Mouse (Mus musculus) erythroblast, embryonic 14.5 days (primary cell): Measurements from ENCODE around the gene Nupr1l. TPM values are rescaled to one million over a fixed set of nuclear protein-coding genes. Genes with fewer than 3 reads are reported as not detected.
"Not testable (repeated sequence)": the region's sequence is repeated elsewhere in the genome, so short reads cannot be mapped to it uniquely, and the experiment has no call there.

Source experiments
- H3K27me3 ChIP-seq: 2 replicates; pipeline ENCODE4 v1.6.1; 2012; ENCODE audit warnings: inconsistent platforms; ENCODE audit not compliant: control insufficient read depth
- H3K36me3 ChIP-seq: 2 replicates; pipeline ENCODE4 v1.6.1; 2012; ENCODE audit warnings: mild to moderate bottlenecking, inconsistent platforms; ENCODE audit not compliant: control insufficient read depth
- H3K4me1 ChIP-seq: 2 replicates; pipeline ENCODE4 v1.6.1; 2012; ENCODE audit warnings: inconsistent platforms; ENCODE audit not compliant: control insufficient read depth
- H3K4me3 ChIP-seq: replicated peaks from 2 replicates; pipeline ENCODE3; 2012; ENCODE audit warnings: moderate library complexity, mild to moderate bottlenecking, inconsistent platforms
- H3K9me3 ChIP-seq: 2 replicates; pipeline ENCODE4 v1.6.1; 2012; ENCODE audit warnings: low read length, inconsistent platforms, mixed read lengths; ENCODE audit not compliant: control insufficient read depth
- GATA1 ChIP-seq: IDR thresholded peaks from 2 replicates; pipeline ENCODE4 v1.6.1; 2012; ENCODE audit warnings: low read length, inconsistent platforms, mixed read lengths
- TAL1 ChIP-seq: IDR thresholded peaks from 3 replicates; pipeline ENCODE4 v1.6.1; 2012; ENCODE audit warnings: low read length, inconsistent platforms, mixed read lengths
- polyA plus RNA-seq: library from polyadenylated mRNA; stranded (reverse); fragments of >175 nt; gene quantifications from 2 replicates; pipeline ENCODE4 v1.2.3, GENCODE M21; 2012

Nupr1l gene
- polyA plus RNA-seq, 1 experiment = not detected

DNA sequence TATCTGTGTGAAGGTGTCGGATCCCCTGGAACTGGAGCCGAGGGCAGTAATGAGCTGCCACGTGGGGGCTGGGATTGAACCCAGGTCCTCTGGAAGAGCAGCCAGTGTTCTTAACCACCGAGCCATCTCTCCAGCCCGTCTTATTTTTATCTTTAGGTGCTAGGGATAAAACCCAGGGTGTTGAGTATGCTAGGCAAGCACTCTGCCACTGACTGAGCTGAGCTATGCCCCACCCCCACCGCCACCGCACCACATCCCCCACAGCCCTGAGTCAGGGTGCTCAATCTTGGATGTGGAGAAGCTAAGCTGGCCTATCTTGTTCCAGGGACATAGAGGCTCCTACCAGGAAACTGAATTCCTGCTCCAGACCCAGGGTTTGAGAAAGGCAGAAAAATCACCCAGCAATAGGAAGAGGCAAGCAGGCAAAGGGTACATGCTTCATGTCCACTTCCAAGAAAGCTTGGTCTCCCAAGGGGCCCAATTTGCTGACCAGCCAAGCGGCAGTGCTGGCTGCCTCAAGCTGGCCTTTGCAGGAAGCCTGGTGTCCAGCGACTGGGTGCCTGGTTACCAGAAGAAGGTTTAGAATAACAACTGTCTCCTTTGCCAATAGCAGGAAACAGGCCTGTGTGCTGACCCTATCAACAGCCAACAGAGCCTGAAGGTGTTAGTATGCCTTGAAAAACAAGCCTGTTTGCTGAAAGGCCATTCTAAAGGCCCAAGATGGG lies 30.4 kb upstream of the Nupr1l start:
- Histone ChIP-seq H3K4me1 (no peaks in the 10 kb centered on the region; the same call in none of the 2 replicates), H3K4me3 (no peak overlapping the region), H3K27me3 (no peaks in the 10 kb centered on the region), H3K9me3 (no peaks in the 10 kb centered on the region), H3K36me3 (peaks cover 34% of the 10 kb centered on the region)
- no peak for TF ChIP-seq GATA1
- TF ChIP-seq TAL1 = no peak

DNA sequence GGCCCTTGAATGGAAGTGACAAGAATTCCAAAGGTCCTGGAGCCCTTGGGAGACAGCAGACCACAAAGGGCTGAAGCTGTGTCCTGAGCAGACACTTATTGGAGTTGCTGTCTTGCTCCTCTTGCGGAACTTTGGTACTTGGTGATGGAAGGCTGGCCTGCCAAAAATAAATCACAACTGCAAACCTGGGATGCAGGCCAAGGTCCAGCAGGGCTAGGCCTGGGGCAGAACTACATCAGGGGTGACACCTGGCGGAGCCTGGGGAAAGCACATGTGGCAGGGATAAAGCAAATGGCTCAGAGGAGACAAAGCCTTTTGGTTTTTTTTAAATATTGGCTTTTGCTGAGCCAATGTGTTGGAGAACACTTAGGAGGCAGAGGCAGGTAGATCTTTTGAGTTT lies 29.4 kb upstream of the Nupr1l start:
- peaks cover 42% of the 10 kb centered on the region for H3K36me3 ChIP-seq
- H3K27me3 ChIP-seq = no peaks in the 10 kb centered on the region
- TF ChIP-seq GATA1 (no peak), TAL1 (no peak)
- H3K9me3 ChIP-seq = no peaks in the 10 kb centered on the region
- H3K4me3 ChIP-seq = no peak overlapping the region
- no peaks in the 10 kb centered on the region; the same call in none of the 2 replicates for H3K4me1 ChIP-seq

DNA sequence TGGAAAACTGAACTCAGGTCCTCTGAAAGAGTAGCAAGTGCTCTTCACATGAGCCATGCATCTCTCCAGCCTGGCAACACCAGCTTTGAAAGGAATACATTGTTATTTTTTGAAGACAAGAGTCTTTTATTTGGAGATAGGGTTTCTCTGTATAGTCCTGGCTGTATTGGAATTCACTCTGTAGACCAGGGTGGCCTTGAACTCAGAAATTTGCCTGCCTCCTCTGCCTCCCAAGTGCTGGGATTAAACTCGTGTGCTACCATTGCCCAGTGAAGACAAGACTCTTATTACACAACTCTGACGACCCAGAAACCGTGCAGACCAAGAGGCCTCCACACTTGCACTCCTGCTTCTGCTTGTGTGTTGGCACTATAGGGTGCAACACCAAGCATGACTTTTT lies 28.5 kb upstream of the Nupr1l start:
- Histone ChIP-seq H3K9me3 (no peaks in the 10 kb centered on the region), H3K4me1 (peaks cover 5% of the 10 kb centered on the region), H3K4me3 (no peak overlapping the region), H3K36me3 (peaks cover 51% of the 10 kb centered on the region), H3K27me3 (no peaks in the 10 kb centered on the region)
- TF ChIP-seq TAL1 (no peak), GATA1 (no peak)

DNA sequence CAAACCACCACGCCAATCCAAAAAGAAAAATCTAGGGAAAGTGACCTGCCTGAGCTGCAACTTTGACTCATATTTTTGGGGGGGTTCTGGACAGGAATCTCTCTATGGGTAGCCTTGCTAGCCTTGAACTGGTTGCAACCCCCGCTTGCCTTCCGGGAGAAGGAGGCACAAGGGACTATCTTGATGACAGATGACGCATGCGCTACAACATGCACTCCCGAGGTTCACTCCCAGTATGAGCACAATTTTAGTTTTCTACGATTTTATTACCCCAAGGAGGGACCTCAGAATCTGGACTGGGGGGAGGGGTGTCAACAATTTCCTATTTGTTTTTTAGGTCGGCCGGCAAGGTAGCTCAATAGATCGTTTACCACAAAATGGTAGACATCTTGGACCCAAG lies 22.1 kb upstream of the Nupr1l start:
- Histone ChIP-seq H3K36me3 (peaks cover 38% of the 10 kb centered on the region), H3K27me3 (no peaks in the 10 kb centered on the region), H3K9me3 (peaks cover 2% of the 10 kb centered on the region; the same call in 1 of the 2 replicates), H3K4me3 (peak overlapping the region; percentile 73), H3K4me1 (peaks cover 25% of the 10 kb centered on the region)
- TF ChIP-seq GATA1 (peak; percentile 66), TAL1 (no peak)

DNA sequence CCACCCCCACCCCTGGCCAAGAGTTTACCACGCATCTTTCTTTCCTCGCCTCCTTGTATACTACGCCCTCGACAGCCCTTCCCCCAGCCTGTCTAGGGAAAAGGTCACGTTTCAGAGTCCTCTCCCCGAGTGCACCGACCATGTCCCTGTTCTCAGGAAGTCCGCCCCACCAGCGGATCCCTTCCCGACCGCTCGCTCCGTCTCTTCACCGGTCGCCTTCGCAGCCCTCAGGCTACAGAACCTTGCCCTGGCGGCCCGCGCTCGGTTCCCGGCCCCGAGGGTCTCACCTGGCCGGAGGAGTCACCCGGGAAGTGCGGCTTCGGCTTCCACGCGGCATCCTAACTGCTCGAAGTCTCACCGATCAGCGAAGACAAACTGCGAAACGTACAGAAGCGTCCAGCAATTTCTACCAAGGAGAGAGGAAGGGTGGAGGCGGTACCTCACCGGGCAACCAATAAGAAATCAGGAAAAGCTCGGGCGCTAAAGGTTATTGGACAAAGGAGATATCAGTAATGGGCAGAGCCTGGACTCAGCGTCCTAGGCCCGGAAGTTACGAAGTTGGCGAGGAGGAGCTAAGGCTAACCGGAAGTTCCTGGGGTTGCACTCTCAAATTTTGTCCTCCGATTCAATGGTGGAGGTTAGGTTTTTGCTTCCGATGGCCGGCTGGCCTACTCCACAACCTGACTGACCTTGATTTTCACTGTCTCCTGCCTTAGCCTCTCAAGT lies 21.3 kb upstream of the Nupr1l start, which contains the start of gene Chchd2:
Gene Chchd2, minus strand, starts transcription at position 560 of the 726 bp plus-strand sequence.
- peaks cover 30% of the 10 kb centered on the region for H3K36me3 ChIP-seq
- peak within 1 kb of the TSS; percentile 73 for H3K4me3 ChIP-seq
- TF ChIP-seq GATA1 (peak; percentile 27; the same call in 1 of the 2 replicates), TAL1 (no peak)
- no peaks in the 10 kb centered on the region for H3K27me3 ChIP-seq
- H3K4me1 ChIP-seq = peaks cover 28% of the 10 kb centered on the region
- peaks cover 3% of the 10 kb centered on the region for H3K9me3 ChIP-seq

DNA sequence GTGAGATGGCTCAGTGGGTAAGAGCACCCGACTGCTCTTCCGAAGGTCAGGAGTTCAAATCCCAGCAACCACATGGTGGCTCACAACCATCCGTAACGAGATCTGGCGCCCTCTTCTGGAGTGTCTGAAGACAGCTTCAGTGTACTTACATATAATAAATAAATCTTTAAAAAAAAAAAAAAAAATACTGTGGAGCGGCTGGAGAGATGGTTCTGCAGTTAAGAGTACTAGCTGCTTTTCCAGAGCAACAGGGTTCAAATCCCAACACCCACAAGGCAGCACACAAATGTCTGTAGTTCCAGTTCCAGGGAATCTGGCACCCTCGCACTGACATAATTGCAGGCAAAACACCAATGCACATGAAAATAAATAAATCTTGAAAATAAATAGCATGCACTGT lies 17.9 kb upstream of the Nupr1l start:
- H3K36me3 ChIP-seq, H3K4me3 ChIP-seq, H3K9me3 ChIP-seq, H3K27me3 ChIP-seq: not testable (repeated sequence)
- peaks cover 24% of the 10 kb centered on the region for H3K4me1 ChIP-seq

DNA sequence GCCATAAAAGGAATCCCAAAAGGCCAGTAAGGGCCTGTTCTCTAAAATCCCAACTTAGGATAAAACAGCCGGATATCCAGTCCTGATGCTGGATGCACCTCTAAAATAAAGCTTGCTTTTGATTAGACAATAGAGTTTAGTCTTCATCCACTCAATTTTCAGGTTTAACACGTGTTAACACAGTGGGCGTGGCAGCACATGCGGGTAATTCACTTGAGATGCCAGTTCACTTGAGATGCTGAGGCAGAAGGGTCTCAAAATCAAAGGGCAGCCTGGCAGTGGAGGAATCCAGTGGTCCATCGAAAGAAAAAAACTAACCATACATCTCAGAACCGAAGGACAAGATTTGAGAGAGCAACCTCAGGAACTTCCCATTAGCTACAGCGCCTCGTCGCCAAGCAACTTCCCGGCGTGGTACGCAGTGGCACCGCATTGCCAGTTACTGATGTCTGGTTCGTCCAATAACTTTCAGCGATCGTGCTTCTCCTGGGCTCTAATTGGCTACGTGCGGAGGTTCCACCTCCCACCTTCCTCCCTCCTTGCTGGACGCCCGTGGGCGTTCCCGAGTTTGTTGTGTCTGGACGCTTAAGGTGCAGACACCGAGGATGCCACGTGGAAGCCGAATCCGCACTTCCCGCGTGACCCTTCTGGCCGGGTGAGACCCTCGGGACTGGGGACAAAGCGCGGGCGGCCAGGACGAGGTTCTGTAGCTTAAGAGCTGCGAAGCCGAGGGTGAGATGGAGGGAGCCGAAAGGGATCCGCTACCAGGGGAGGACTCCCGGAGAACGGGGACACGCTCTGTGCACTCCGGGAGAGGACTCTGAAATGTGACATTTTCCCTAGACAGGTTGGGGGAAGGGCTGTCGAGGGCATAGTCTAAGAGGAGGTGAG lies 12.9 kb upstream of the Nupr1l start, which contains the start of gene Zbed5:
Gene Zbed5, plus strand, starts transcription at position 526 of the 891 bp plus-strand sequence.
- TF ChIP-seq TAL1 (no peak), GATA1 (no peak)
- H3K36me3 ChIP-seq = no peaks in the 10 kb centered on the region
- peaks cover 2% of the 10 kb centered on the region for H3K9me3 ChIP-seq
- peaks cover 22% of the 10 kb centered on the region for H3K4me1 ChIP-seq
- 0 out of 2 replicates have a peak, but pooled peaks cover 3% of the 10 kb centered on the region for H3K27me3 ChIP-seq
- peak within 1 kb of the TSS; percentile 60 for H3K4me3 ChIP-seq

DNA sequence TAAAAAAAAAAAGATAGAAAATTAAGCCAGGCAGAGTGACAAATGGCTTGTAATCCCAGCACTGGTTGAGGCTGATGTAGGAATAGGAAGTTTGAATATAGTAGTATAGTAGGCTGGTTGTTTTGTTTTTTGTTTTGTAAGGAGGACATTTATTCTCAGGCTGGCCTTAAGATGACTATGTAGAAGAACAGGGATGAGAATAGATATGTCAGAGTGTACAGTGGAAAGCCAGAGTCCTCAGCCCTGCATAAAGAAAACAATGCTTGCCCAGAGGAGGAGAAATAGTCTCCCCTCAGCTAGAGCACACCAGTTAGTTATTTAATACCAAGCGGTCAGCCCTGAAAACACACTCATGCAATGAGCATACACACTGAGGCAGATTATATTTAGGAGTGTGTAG lies 9.9 kb upstream of the Nupr1l start, which contains the start of gene Phkg1:
Gene Phkg1, minus strand, starts transcription at position 101 of the 400 bp plus-strand sequence.
- Histone ChIP-seq H3K9me3 (no peaks in the 10 kb centered on the region), H3K27me3 (no peaks in the 10 kb centered on the region), H3K4me3 (no peak within 1 kb of the TSS), H3K36me3 (no peaks in the 10 kb centered on the region), H3K4me1 (peaks cover 16% of the 10 kb centered on the region)
- TF ChIP-seq GATA1 = no peak
- no peak for TF ChIP-seq TAL1
